6 mouse cellular contexts compared by ENCODE assay signal in genomic region chr7:6880918-6881317, GRCm38 (mm10).
DNase-seq lines count a peak whose midpoint lies in the region; ATAC-seq lines count a peak whose summit lies in the region.
"Not testable (repeated sequence)": the region's sequence is repeated elsewhere in the genome, so short reads cannot be mapped to it uniquely, and the experiment has no call there.

No protein-coding gene starts in this region.

- not testable (repeated sequence) for H3K27me3 ChIP-seq in forebrain, embryonic 16.5 days (replicated peaks; ENCODE audit: control insufficient read depth, insufficient read depth, low read length); hindbrain, embryonic 14.5 days (ENCODE audit: control insufficient read depth, insufficient read depth, low read length); kidney, embryonic 14.5 days (ENCODE audit: control insufficient read depth, insufficient read depth, low read length); liver, embryonic 13.5 days; midbrain, embryonic 14.5 days (ENCODE audit: control insufficient read depth, insufficient read depth, low read length); neural tube, embryonic 14.5 days (ENCODE audit: control insufficient read depth, insufficient read depth, low read length)

- WGBS in forebrain, embryonic 16.5 days, result 100% methylated on average over 1 of the region's 1 CpGs
- no CpG with 5 or more reads among the region's 1 CpGs for WGBS in hindbrain, embryonic 14.5 days
- WGBS in kidney, embryonic 14.5 days, result no CpG with 5 or more reads among the region's 1 CpGs
- 56% methylated on average over 1 of the region's 1 CpGs for WGBS in liver, embryonic 13.5 days (ENCODE audit: insufficient replicate concordance)
- 67% methylated on average over 1 of the region's 1 CpGs for WGBS in midbrain, embryonic 14.5 days
- no CpG with 5 or more reads among the region's 1 CpGs for WGBS in neural tube, embryonic 14.5 days

- peak; percentile 23; the same call in 1 of the 2 replicates for ATAC-seq in forebrain, embryonic 16.5 days
- ATAC-seq in hindbrain, embryonic 14.5 days (ENCODE audit: low FRiP score), result peak; percentile 22; the same call in 1 of the 2 replicates
- peak; percentile 48 for ATAC-seq in kidney, embryonic 14.5 days (ENCODE audit: low FRiP score, low TSS enrichment)
- ATAC-seq in liver, embryonic 13.5 days (ENCODE audit: low read depth), result 0 out of 2 replicates have a peak, but pooled peaks have one; percentile 27
- peak; percentile 44; the same call in 1 of the 2 replicates for ATAC-seq in midbrain, embryonic 14.5 days (ENCODE audit: low FRiP score, low TSS enrichment)
- ATAC-seq in neural tube, embryonic 14.5 days (ENCODE audit: low read depth), result peak; percentile 50; the same call in 1 of the 2 replicates

- H3K4me3 ChIP-seq in forebrain, embryonic 16.5 days (replicated peaks; ENCODE audit: low read length); hindbrain, embryonic 14.5 days (replicated peaks; ENCODE audit: low read length); kidney, embryonic 14.5 days (ENCODE audit: low read length); liver, embryonic 13.5 days (replicated peaks); midbrain, embryonic 14.5 days (replicated peaks; ENCODE audit: low read depth, low read length); neural tube, embryonic 14.5 days (ENCODE audit: low read depth, low read length): not testable (repeated sequence)

- not testable (repeated sequence) for H3K4me1 ChIP-seq in forebrain, embryonic 16.5 days (replicated peaks; ENCODE audit: control insufficient read depth, insufficient read depth, low read length); hindbrain, embryonic 14.5 days (replicated peaks; ENCODE audit: control insufficient read depth, insufficient read depth, low read length); kidney, embryonic 14.5 days (ENCODE audit: control insufficient read depth, insufficient read depth, low read length); liver, embryonic 13.5 days (replicated peaks); midbrain, embryonic 14.5 days (ENCODE audit: control insufficient read depth, insufficient read depth, low read length); neural tube, embryonic 14.5 days (ENCODE audit: control insufficient read depth, insufficient read depth, low read length)

- H3K27ac ChIP-seq in forebrain, embryonic 16.5 days (ENCODE audit: low read length); hindbrain, embryonic 14.5 days; kidney, embryonic 14.5 days (ENCODE audit: low read depth, low read length); liver, embryonic 13.5 days; midbrain, embryonic 14.5 days (replicated peaks; ENCODE audit: low read depth, low read length); neural tube, embryonic 14.5 days (ENCODE audit: low read depth, low read length): not testable (repeated sequence)

- H3K9me3 ChIP-seq in forebrain, embryonic 16.5 days (ENCODE audit: control insufficient read depth, low read length); hindbrain, embryonic 14.5 days (ENCODE audit: control insufficient read depth, low read length); kidney, embryonic 14.5 days (ENCODE audit: control insufficient read depth, low read length); liver, embryonic 13.5 days (replicated peaks); midbrain, embryonic 14.5 days (ENCODE audit: control insufficient read depth, low read length); neural tube, embryonic 14.5 days (ENCODE audit: control insufficient read depth, low read length): not testable (repeated sequence)

- not testable (repeated sequence) for H3K4me2 ChIP-seq in forebrain, embryonic 16.5 days (ENCODE audit: low read length); hindbrain, embryonic 14.5 days (replicated peaks); kidney, embryonic 14.5 days (replicated peaks; ENCODE audit: low read depth, low read length); liver, embryonic 13.5 days; midbrain, embryonic 14.5 days (ENCODE audit: low read length); neural tube, embryonic 14.5 days (ENCODE audit: low read depth, low read length)

- DNase-seq in hindbrain, embryonic 14.5 days (ENCODE audit: low spot score); liver, embryonic 13.5 days; midbrain, embryonic 14.5 days: not testable (repeated sequence)

- H3K36me3 ChIP-seq in forebrain, embryonic 16.5 days (ENCODE audit: control insufficient read depth, insufficient read depth); hindbrain, embryonic 14.5 days (replicated peaks; ENCODE audit: control insufficient read depth, insufficient read depth); kidney, embryonic 14.5 days (ENCODE audit: control insufficient read depth, insufficient read depth, low read length); liver, embryonic 13.5 days; midbrain, embryonic 14.5 days (ENCODE audit: control insufficient read depth, insufficient read depth, low read length); neural tube, embryonic 14.5 days (ENCODE audit: control insufficient read depth, insufficient read depth, low read length): not testable (repeated sequence)

- not testable (repeated sequence) for H3K9ac ChIP-seq in forebrain, embryonic 16.5 days (replicated peaks; ENCODE audit: low read depth, low read length); hindbrain, embryonic 14.5 days; kidney, embryonic 14.5 days (ENCODE audit: low read depth, low read length); liver, embryonic 13.5 days; midbrain, embryonic 14.5 days (replicated peaks; ENCODE audit: low read length); neural tube, embryonic 14.5 days (replicated peaks; ENCODE audit: low read depth, low read length)
